Mouse (Mus musculus) heart, embryonic 10.5 days (tissue): ENCODE results near the gene Nrarp. TPM values are rescaled to one million over a fixed set of nuclear protein-coding genes. Genes with fewer than 3 reads are reported as not detected.

ENCODE experiments used
- DNase-seq: peaks from one replicate; pipeline ENCODE4 v3.0.0-alpha.2; 2017; ENCODE audit warnings: low spot score
- H3K27ac ChIP-seq: fragments of 300-500 bp; sonication (generic); 2 replicates; pipeline ENCODE4 v1.5.1; 2016; ENCODE audit warnings: mild to moderate bottlenecking
- H3K27me3 ChIP-seq: fragments of 300-500 bp; sonication (generic); 2 replicates; pipeline ENCODE4 v1.6.1; 2016; ENCODE audit warnings: mild to moderate bottlenecking; ENCODE audit not compliant: poor library complexity, insufficient read depth, severe bottlenecking
- H3K36me3 ChIP-seq: fragments of 300-500 bp; sonication (generic); 2 replicates; pipeline ENCODE4 v1.6.1; 2016; ENCODE audit warnings: mild to moderate bottlenecking, moderate library complexity
- H3K4me1 ChIP-seq: fragments of 300-500 bp; sonication (generic); 2 replicates; pipeline ENCODE4 v1.6.1; 2016; ENCODE audit warnings: mild to moderate bottlenecking
- H3K4me3 ChIP-seq: fragments of 300-500 bp; sonication (generic); 2 replicates; pipeline ENCODE4 v1.5.1; 2016; ENCODE audit warnings: mild to moderate bottlenecking, moderate library complexity
- H3K9me3 ChIP-seq: fragments of 300-500 bp; sonication (generic); 2 replicates; pipeline ENCODE4 v1.6.1; 2016; ENCODE audit warnings: mild to moderate bottlenecking, moderate library complexity
- WGBS: fragments of 180-500 bp; shearing (Covaris S2); methylation state at CpG from one replicate; pipeline ENCODE4 v1.1.7; 2016; 5-methylcytosine and 5-hydroxymethylcytosine counted together
- polyA plus RNA-seq: library from polyadenylated mRNA; unstranded; fragments of >200 nt; fragmentation: Nextera tagmentation; extraction: Ambion mirVana; gene quantifications from 2 replicates; pipeline ENCODE4 v1.2.1, GENCODE M21; 2016

The Nrarp gene
- polyA plus RNA-seq, 1 experiment from 2014 or later = 5.9 TPM

GRCm38 (mm10) chr2:25228995-25229530, 48.5 kb downstream of the Nrarp start:
- Histone ChIP-seq H3K27ac (peak overlapping the region; percentile 42), H3K4me3 (no peak overlapping the region; the same call in 1 of the 2 replicates), H3K9me3 (no peaks in the 10 kb centered on the region), H3K4me1 (peaks cover 25% of the 10 kb centered on the region), H3K27me3 (peaks cover 49% of the 10 kb centered on the region), H3K36me3 (no peaks in the 10 kb centered on the region)
- 65% methylated on average over 6 of the region's 6 CpGs for WGBS
- DNase-seq = no peak

GRCm38 (mm10) chr2:25229582-25229981, 49.0 kb downstream of the Nrarp start:
- DNase-seq = no peak
- H3K9me3 ChIP-seq = no peaks in the 10 kb centered on the region
- WGBS = 82% methylated on average over 5 of the region's 5 CpGs
- peaks cover 54% of the 10 kb centered on the region for H3K27me3 ChIP-seq
- H3K27ac ChIP-seq = no peak overlapping the region
- peaks cover 25% of the 10 kb centered on the region for H3K4me1 ChIP-seq
- no peak overlapping the region for H3K4me3 ChIP-seq
- H3K36me3 ChIP-seq = no peaks in the 10 kb centered on the region

- DNase-seq = no peak
- Histone ChIP-seq H3K36me3 (no peaks in the 10 kb centered on the region), H3K4me3 (no peak overlapping the region), H3K27me3 (peaks cover 63% of the 10 kb centered on the region), H3K27ac (no peak overlapping the region), H3K9me3 (no peaks in the 10 kb centered on the region), H3K4me1 (peaks cover 20% of the 10 kb centered on the region)
- 80% methylated on average over 7 of the region's 7 CpGs for WGBS
Measured at GRCm38 (mm10) chr2:25230581-25230980, 50.0 kb downstream of the Nrarp start.

- peaks cover 18% of the 10 kb centered on the region for H3K4me1 ChIP-seq
- 57% methylated on average over 12 of the region's 12 CpGs for whole genome bisulfite sequencing
- no peaks in the 10 kb centered on the region for H3K36me3 ChIP-seq
- H3K27me3 ChIP-seq = peaks cover 67% of the 10 kb centered on the region
- no peaks in the 10 kb centered on the region for H3K9me3 ChIP-seq
- no peak overlapping the region for H3K27ac ChIP-seq
- DNase-seq = no peak
- H3K4me3 ChIP-seq = no peak overlapping the region
Measured at GRCm38 (mm10) chr2:25231038-25231437, 50.5 kb downstream of the Nrarp start.

Other genes with a start within 250 kb of the Nrarp start
- gene Arrdc1, start 245.5 kb upstream of the Nrarp start, polyA plus RNA-seq = 15.3 and 19.5 TPM in 2 replicates
- gene Zmynd19, start 231.0 kb upstream of the Nrarp start, polyA plus RNA-seq = 16.8 and 20.8 TPM in 2 replicates
- 20.1 and 27.6 TPM in 2 replicates for gene Dph7, start 218.4 kb upstream of the Nrarp start, polyA plus RNA-seq
- 126 and 132 TPM in 2 replicates for gene Mrpl41, start 205.7 kb upstream of the Nrarp start, polyA plus RNA-seq
- gene Pnpla7, start 204.7 kb upstream of the Nrarp start, polyA plus RNA-seq = 7.9 and 9.3 TPM in 2 replicates
- 52.2 and 53.2 TPM in 2 replicates for gene Nsmf, start 126.4 kb upstream of the Nrarp start, polyA plus RNA-seq
- 0.13 TPM in 1 of 2 replicates, not detected in the other for gene Entpd8, start 100.5 kb upstream of the Nrarp start, polyA plus RNA-seq
- 0.14 TPM in 1 of 2 replicates, not detected in the other for gene Noxa1, start 85.6 kb upstream of the Nrarp start, polyA plus RNA-seq
- 7.7 and 8.4 TPM in 2 replicates for gene Tor4a, start 16.1 kb downstream of the Nrarp start, polyA plus RNA-seq
- gene Nelfb, start 30.7 kb downstream of the Nrarp start, polyA plus RNA-seq = 90.9 and 99.8 TPM in 2 replicates
- 0.10 TPM in 1 of 2 replicates, not detected in the other for gene Stpg3, start 33.9 kb downstream of the Nrarp start, polyA plus RNA-seq
- 0.92 TPM in 1 of 2 replicates, not detected in the other for gene Fam166a, start 38.0 kb downstream of the Nrarp start, polyA plus RNA-seq
- gene Tubb4b, start 43.9 kb downstream of the Nrarp start, polyA plus RNA-seq = 544 and 610 TPM in 2 replicates
- not detected in 2 replicates for gene Slc34a3, start 53.6 kb downstream of the Nrarp start, polyA plus RNA-seq
- gene Rnf224, start 56.0 kb downstream of the Nrarp start, polyA plus RNA-seq = 0.08 TPM in 1 of 2 replicates, not detected in the other
- gene Rnf208, start 61.5 kb downstream of the Nrarp start, polyA plus RNA-seq = 6.4 and 9.1 TPM in 2 replicates
- gene Cysrt1, start 61.7 kb downstream of the Nrarp start, polyA plus RNA-seq = not detected in 2 replicates
- gene AL732309.1, start 66.1 kb downstream of the Nrarp start, polyA plus RNA-seq = 4.0 and 6.0 TPM in 2 replicates
- gene Tmem203, start 74.7 kb downstream of the Nrarp start, polyA plus RNA-seq = 17.1 and 19.0 TPM in 2 replicates
- 5.1 and 6.4 TPM in 2 replicates for gene Tprn, start 81.9 kb downstream of the Nrarp start, polyA plus RNA-seq
- gene Ssna1, start 91.7 kb downstream of the Nrarp start, polyA plus RNA-seq = 164 and 199 TPM in 2 replicates
- gene Anapc2, start 91.7 kb downstream of the Nrarp start, polyA plus RNA-seq = 101 and 113 TPM in 2 replicates
- not detected in 2 replicates for gene Tmem210, start 107.4 kb downstream of the Nrarp start, polyA plus RNA-seq
- gene Lrrc26, start 109.2 kb downstream of the Nrarp start, polyA plus RNA-seq = not detected in 2 replicates
- 0.93 TPM in 1 of 2 replicates, not detected in the other for gene Grin1, start 138.4 kb downstream of the Nrarp start, polyA plus RNA-seq
- 31.7 and 52.3 TPM in 2 replicates for gene Man1b1, start 151.6 kb downstream of the Nrarp start, polyA plus RNA-seq
- 12.9 and 19.1 TPM in 2 replicates for gene Dpp7, start 175.6 kb downstream of the Nrarp start, polyA plus RNA-seq
- 9.5 and 12.7 TPM in 2 replicates for gene Uap1l1, start 184.9 kb downstream of the Nrarp start, polyA plus RNA-seq
- 26.8 and 31.8 TPM in 2 replicates for gene Sapcd2, start 191.6 kb downstream of the Nrarp start, polyA plus RNA-seq
- gene Entpd2, start 215.1 kb downstream of the Nrarp start, polyA plus RNA-seq = not detected in 2 replicates
- 14.6 and 16.5 TPM in 2 replicates for gene Npdc1, start 218.6 kb downstream of the Nrarp start, polyA plus RNA-seq
- gene Fut7, start 242.5 kb downstream of the Nrarp start, polyA plus RNA-seq = not detected in 2 replicates
- gene Abca2, start 247.9 kb downstream of the Nrarp start, polyA plus RNA-seq = 3.5 and 4.7 TPM in 2 replicates